Mouse (Mus musculus): ENCODE data around the gene Gm10842.

GRCm38 (mm10) chr11:105179523-105179922, 32.8 kb downstream of the Gm10842 start:
- TF ChIP-seq CTCF (conservative IDR thresholded peaks at IDR 0.05; ENCODE audit: insufficient read depth, insufficient read length, low read depth, low read length) (no peak), POLR2A (IDR thresholded peaks at IDR 0.05; ENCODE audit: low read depth, low read length) (no peak)

Measured in kidney, adult 2 months (tissue).